39 mouse cellular contexts compared by ENCODE assay signal in genomic region chr7:27359162-27359561, GRCm38 (mm10). TPM values are rescaled to one million over a fixed set of nuclear protein-coding genes. Genes with fewer than 3 reads are reported as not detected.
A peak's percentile ranks its signal among the peaks of the same experiment; 100 is the strongest.
DNase-seq lines count a peak whose midpoint lies in the region; ATAC-seq and TF ChIP-seq lines count a peak whose summit lies in the region.
"Had no signal": no experiment of that assay in that cellular context is flagged by ENCODE, and none has a peak within 500 bp of the region (broad histone marks: within the 10 kb centered on the region; RNA-seq: fewer than 3 reads in every experiment).

No protein-coding gene starts in this region.

- TF ChIP-seq POLR2A in cortical plate, adult 2 months (IDR thresholded peaks at IDR 0.05; ENCODE audit: extremely low read depth, insufficient read depth, low read length): no peak

- H3K9me3 ChIP-seq in intestine, postnatal 0 days (ENCODE audit: control insufficient read depth): no peaks in the 10 kb centered on the region
- no peaks in the 10 kb centered on the region for H3K9me3 ChIP-seq in intestine, embryonic 16.5 days (ENCODE audit: control insufficient read depth, low read length)
- H3K9me3 ChIP-seq in midbrain, embryonic 11.5 days (ENCODE audit: control insufficient read depth, low read length): peaks cover 2% of the 10 kb centered on the region; the same call in 1 of the 2 replicates
- no peaks in the 10 kb centered on the region for H3K9me3 ChIP-seq in midbrain, embryonic 13.5 days
- H3K9me3 ChIP-seq: hindbrain, embryonic 12.5 days; intestine, embryonic 15.5 days; limb, embryonic 15.5 days; liver, embryonic 15.5 days; midbrain, embryonic 12.5 days; neural tube, embryonic 15.5 days; stomach, embryonic 15.5 days had no signal

- H3K27me3 ChIP-seq in intestine, postnatal 0 days (replicated peaks; ENCODE audit: control insufficient read depth, insufficient read depth, low read length): peaks cover 22% of the 10 kb centered on the region
- H3K27me3 ChIP-seq in intestine, embryonic 16.5 days (replicated peaks; ENCODE audit: control insufficient read depth, insufficient read depth, low read length): peaks cover 14% of the 10 kb centered on the region
- H3K27me3 ChIP-seq in midbrain, embryonic 11.5 days (ENCODE audit: control insufficient read depth, insufficient read depth, low read length): peaks cover 35% of the 10 kb centered on the region
- peaks cover 54% of the 10 kb centered on the region for H3K27me3 ChIP-seq in midbrain, embryonic 13.5 days

- WGBS in intestine, postnatal 0 days: 76% methylated on average over 2 of the region's 2 CpGs
- WGBS in intestine, embryonic 16.5 days: 60% methylated on average over 2 of the region's 2 CpGs
- WGBS in midbrain, embryonic 11.5 days: 71% methylated on average over 2 of the region's 2 CpGs
- 65% methylated on average over 2 of the region's 2 CpGs for WGBS in midbrain, embryonic 13.5 days

- H3K9ac ChIP-seq in intestine, postnatal 0 days (ENCODE audit: low read depth, low read length): no peak overlapping the region
- H3K9ac ChIP-seq in intestine, embryonic 16.5 days (ENCODE audit: low read depth, low read length): no peak overlapping the region
- H3K9ac ChIP-seq in midbrain, embryonic 11.5 days (ENCODE audit: low read length): no peak overlapping the region
- H3K9ac ChIP-seq in midbrain, embryonic 13.5 days (replicated peaks): no peak overlapping the region
- H3K9ac ChIP-seq: hindbrain, embryonic 12.5 days; intestine, embryonic 15.5 days; limb, embryonic 15.5 days; liver, embryonic 15.5 days; lung, embryonic 14.5 days; midbrain, embryonic 12.5 days; neural tube, embryonic 15.5 days; stomach, embryonic 15.5 days had no signal

- no peak overlapping the region for H3K4me3 ChIP-seq in intestine, postnatal 0 days (ENCODE audit: low read depth, low read length)
- no peak overlapping the region for H3K4me3 ChIP-seq in intestine, embryonic 16.5 days (ENCODE audit: low read length)
- H3K4me3 ChIP-seq in midbrain, embryonic 11.5 days (ENCODE audit: low read depth, low read length): no peak overlapping the region
- no peak overlapping the region for H3K4me3 ChIP-seq in midbrain, embryonic 13.5 days (replicated peaks)
- no peak overlapping the region for H3K4me3 ChIP-seq in cortical plate, adult 2 months (ENCODE audit: insufficient read depth, low read length)
- H3K4me3 ChIP-seq: erythroblast, embryonic 14.5 days; hindbrain, embryonic 12.5 days; intestine, embryonic 15.5 days; limb, embryonic 15.5 days; liver, embryonic 15.5 days; midbrain, embryonic 12.5 days; neural tube, embryonic 15.5 days; stomach, embryonic 15.5 days had no signal

- TF ChIP-seq CTCF in intestine, postnatal 0 days (IDR thresholded peaks at IDR 0.05; ENCODE audit: low read depth): 0 out of 2 replicates have a peak, but pooled peaks have one; percentile 16
- 0 out of 2 replicates have a peak, but pooled peaks have one; percentile 2 for TF ChIP-seq CTCF in cortical plate, adult 2 months (IDR thresholded peaks at IDR 0.05; ENCODE audit: extremely low read depth, insufficient read depth, low read length)

- no peaks in the 10 kb centered on the region for H3K36me3 ChIP-seq in intestine, postnatal 0 days (ENCODE audit: control insufficient read depth, insufficient read depth)
- no peaks in the 10 kb centered on the region for H3K36me3 ChIP-seq in intestine, embryonic 16.5 days (ENCODE audit: control insufficient read depth, insufficient read depth, low read length)
- no peaks in the 10 kb centered on the region for H3K36me3 ChIP-seq in midbrain, embryonic 11.5 days (ENCODE audit: control insufficient read depth, insufficient read depth, low read length)
- no peaks in the 10 kb centered on the region for H3K36me3 ChIP-seq in midbrain, embryonic 13.5 days
- H3K36me3 ChIP-seq: hindbrain, embryonic 12.5 days; intestine, embryonic 15.5 days; limb, embryonic 15.5 days; liver, embryonic 15.5 days; midbrain, embryonic 12.5 days; neural tube, embryonic 15.5 days; stomach, embryonic 15.5 days had no signal

- peak; percentile 19 for DNase-seq in midbrain, embryonic 11.5 days (ENCODE audit: low spot score, missing footprints)
- DNase-seq in ES-CJ7 (ENCODE audit: low read depth, low spot score): peak; percentile 57
- DNase-seq: adrenal gland, adult 2 months; adrenal gland, postnatal 36 days; cerebellum, adult 8-10 months; gastrocnemius, postnatal 10 days; heart, postnatal 36 days; kidney, adult 9 months; kidney, postnatal 14 days; left cerebral cortex, postnatal 4 days; lung, embryonic 14.5 days; retina, postnatal 1 day; right cerebral cortex, postnatal 14 days; thymus, adult 2 months; thymus, postnatal 36 days had no signal

- H3K27ac ChIP-seq in intestine, postnatal 0 days (ENCODE audit: low read depth, low read length): no peak overlapping the region
- no peak overlapping the region for H3K27ac ChIP-seq in intestine, embryonic 16.5 days (ENCODE audit: low read length)
- H3K27ac ChIP-seq in midbrain, embryonic 11.5 days (ENCODE audit: low read depth, low read length): no peak overlapping the region
- H3K27ac ChIP-seq in midbrain, embryonic 13.5 days: no peak overlapping the region
- no peak overlapping the region for H3K27ac ChIP-seq in cortical plate, adult 2 months (ENCODE audit: insufficient read depth, low read length)
- H3K27ac ChIP-seq: hindbrain, embryonic 12.5 days; hindbrain, postnatal 0 days; intestine, embryonic 15.5 days; limb, embryonic 15.5 days; liver, embryonic 15.5 days; midbrain, embryonic 12.5 days; neural tube, embryonic 15.5 days; stomach, embryonic 15.5 days had no signal

- H3K4me2 ChIP-seq in intestine, postnatal 0 days (replicated peaks; ENCODE audit: low read depth): no peak overlapping the region
- no peak overlapping the region for H3K4me2 ChIP-seq in intestine, embryonic 16.5 days (ENCODE audit: low read depth, low read length)
- H3K4me2 ChIP-seq in midbrain, embryonic 11.5 days: no peak overlapping the region
- H3K4me2 ChIP-seq in midbrain, embryonic 13.5 days (replicated peaks): no peak overlapping the region
- H3K4me2 ChIP-seq: heart, embryonic 11.5 days; hindbrain, embryonic 12.5 days; intestine, embryonic 15.5 days; limb, embryonic 15.5 days; liver, embryonic 15.5 days; lung, embryonic 14.5 days; midbrain, embryonic 12.5 days; neural tube, embryonic 15.5 days; stomach, embryonic 15.5 days had no signal

- no peak for ATAC-seq in intestine, postnatal 0 days
- ATAC-seq in intestine, embryonic 16.5 days: no peak
- no peak for ATAC-seq in midbrain, embryonic 11.5 days (ENCODE audit: low FRiP score)
- ATAC-seq in midbrain, embryonic 13.5 days: no peak
- ATAC-seq in granulocyte monocyte progenitor cell, adult 5-6 weeks (replicated peaks; ENCODE audit: poor library complexity, severe bottlenecking): no peak
- ATAC-seq: activated CD4-positive, CD25-positive, alpha-beta regulatory T cell, adult 4 months; hindbrain, postnatal 0 days; intestine, embryonic 15.5 days had no signal

- peaks cover 7% of the 10 kb centered on the region for H3K4me1 ChIP-seq in intestine, postnatal 0 days (replicated peaks; ENCODE audit: control insufficient read depth, insufficient read depth, low read length)
- peaks cover 32% of the 10 kb centered on the region for H3K4me1 ChIP-seq in intestine, embryonic 16.5 days (ENCODE audit: control insufficient read depth, insufficient read depth, low read length)
- H3K4me1 ChIP-seq in midbrain, embryonic 11.5 days (ENCODE audit: control insufficient read depth, insufficient read depth, low read length): peaks cover 9% of the 10 kb centered on the region
- peaks cover 31% of the 10 kb centered on the region for H3K4me1 ChIP-seq in midbrain, embryonic 13.5 days (replicated peaks)
- peaks cover 2% of the 10 kb centered on the region; the same call in 1 of the 2 replicates for H3K4me1 ChIP-seq in cortical plate, adult 2 months (ENCODE audit: control insufficient read depth, insufficient read depth, low read length)

RNA-seq across cellular contexts. Expression of gene Gm20479, which starts 1.9 kb away (rescaled TPM):
- polyA plus RNA-seq in intestine, postnatal 0 days (2015; fragmentation: Nextera tagmentation; extraction: Ambion mirVana): 0.61 and 0.72 TPM in 2 replicates
- polyA plus RNA-seq in intestine, embryonic 16.5 days (2015; fragmentation: Nextera tagmentation; extraction: Ambion mirVana): 1.6 TPM in 1 of 2 replicates, not detected in the other
- not detected in 2 replicates for polyA plus RNA-seq in midbrain, embryonic 11.5 days (2014; fragmentation: Nextera tagmentation; extraction: Ambion mirVana)
- 0.53 TPM in 1 of 2 replicates, not detected in the other for polyA plus RNA-seq in midbrain, embryonic 13.5 days (2015; fragmentation: Nextera tagmentation; extraction: Ambion mirVana)
- 0.75 TPM in 1 of 2 replicates, not detected in the other for polyA plus RNA-seq in cortical plate, adult 2 months (2012; rRNA removed)
- not detected in 2 replicates for total RNA-seq in granulocyte monocyte progenitor cell, adult 5-6 weeks (2014; fragmentation: Nextera tagmentation)
- 1.5 TPM in 1 of 2 replicates, not detected in the other for total RNA-seq in granulocyte monocyte progenitor cell, adult 5-6 weeks (2017)
- total RNA-seq: gastrocnemius, postnatal 10 days; heart, postnatal 36 days; hindbrain, postnatal 0 days; layer of hippocampus, postnatal 14 days; left cerebral cortex, postnatal 4 days; megakaryocyte, adult 5-6 weeks had no signal
- polyA plus RNA-seq: brain, embryonic 14.5 days; embryonic facial prominence, embryonic 14.5 days; erythroblast, embryonic 14.5 days; forebrain, embryonic 11.5 days; gonadal fat pad, adult 2 months; heart, embryonic 16.5 days; hindbrain, postnatal 0 days; neural tube, embryonic 15.5 days; small intestine, adult 2 months; thymus, adult 2 months had no signal

RNA-seq across cellular contexts. Expression of gene Shkbp1, which starts 3.3 kb away (rescaled TPM):
- 26.9 and 29.1 TPM in 2 replicates for polyA plus RNA-seq in intestine, postnatal 0 days (2015; fragmentation: Nextera tagmentation; extraction: Ambion mirVana)
- polyA plus RNA-seq in intestine, embryonic 16.5 days (2015; fragmentation: Nextera tagmentation; extraction: Ambion mirVana): 35.6 and 37.8 TPM in 2 replicates
- polyA plus RNA-seq in midbrain, embryonic 11.5 days (2014; fragmentation: Nextera tagmentation; extraction: Ambion mirVana): 45.9 and 50.7 TPM in 2 replicates
- 67.2 and 84.3 TPM in 2 replicates for polyA plus RNA-seq in midbrain, embryonic 13.5 days (2015; fragmentation: Nextera tagmentation; extraction: Ambion mirVana)
- 64.2 and 73.8 TPM in 2 replicates for polyA plus RNA-seq in cortical plate, adult 2 months (2012; rRNA removed)
- 23.6 and 31.1 TPM in 2 replicates for total RNA-seq in granulocyte monocyte progenitor cell, adult 5-6 weeks (2014; fragmentation: Nextera tagmentation)
- total RNA-seq in granulocyte monocyte progenitor cell, adult 5-6 weeks (2017): 13.9 and 18.8 TPM in 2 replicates

RNA-seq across cellular contexts. Expression of gene Ltbp4, which starts 21.7 kb away (rescaled TPM):
- 40.7 and 43.7 TPM in 2 replicates for polyA plus RNA-seq in intestine, postnatal 0 days (2015; fragmentation: Nextera tagmentation; extraction: Ambion mirVana)
- polyA plus RNA-seq in intestine, embryonic 16.5 days (2015; fragmentation: Nextera tagmentation; extraction: Ambion mirVana): 70.2 and 79.2 TPM in 2 replicates
- polyA plus RNA-seq in midbrain, embryonic 11.5 days (2014; fragmentation: Nextera tagmentation; extraction: Ambion mirVana): 2.9 and 5.8 TPM in 2 replicates
- polyA plus RNA-seq in midbrain, embryonic 13.5 days (2015; fragmentation: Nextera tagmentation; extraction: Ambion mirVana): 8.0 and 9.1 TPM in 2 replicates
- polyA plus RNA-seq in cortical plate, adult 2 months (2012; rRNA removed): 54.5 and 62.3 TPM in 2 replicates
- not detected in 2 replicates for total RNA-seq in granulocyte monocyte progenitor cell, adult 5-6 weeks (2014; fragmentation: Nextera tagmentation)
- not detected in 2 replicates for total RNA-seq in granulocyte monocyte progenitor cell, adult 5-6 weeks (2017)
- total RNA-seq: megakaryocyte, adult 5-6 weeks had no signal
